Mouse (Mus musculus): ENCODE measurements around the gene Nanog. TPM values are rescaled to one million over a fixed set of nuclear protein-coding genes. Genes with fewer than 3 reads are reported as not detected.

The Nanog gene
- polyA plus RNA-seq, 1 experiment from 2014 or later = 0.20 TPM

Other genes starting within 250 kb of the Nanog start
- 82.8 and 91.4 TPM in 2 replicates for gene Rimklb, start 208.7 kb upstream of the Nanog start, polyA plus RNA-seq (2016; fragmentation: Nextera tagmentation; extraction: Ambion mirVana)
- 1.0 and 2.0 TPM in 2 replicates for gene Mfap5, start 201.6 kb upstream of the Nanog start, polyA plus RNA-seq (2016; fragmentation: Nextera tagmentation; extraction: Ambion mirVana)
- not detected in 2 replicates for gene Aicda, start 153.7 kb upstream of the Nanog start, polyA plus RNA-seq (2016; fragmentation: Nextera tagmentation; extraction: Ambion mirVana)
- gene Apobec1, start 105.0 kb upstream of the Nanog start, polyA plus RNA-seq (2016; fragmentation: Nextera tagmentation; extraction: Ambion mirVana) = 1.7 and 2.8 TPM in 2 replicates
- not detected in 2 replicates for gene Gdf3, start 97.4 kb upstream of the Nanog start, polyA plus RNA-seq (2016; fragmentation: Nextera tagmentation; extraction: Ambion mirVana)
- not detected in 2 replicates for gene Dppa3, start 81.1 kb upstream of the Nanog start, polyA plus RNA-seq (2016; fragmentation: Nextera tagmentation; extraction: Ambion mirVana)
- 22.5 and 24.8 TPM in 2 replicates for gene Slc2a3, start 94.2 kb downstream of the Nanog start, polyA plus RNA-seq (2016; fragmentation: Nextera tagmentation; extraction: Ambion mirVana)
- 5.7 and 5.8 TPM in 2 replicates for gene Foxj2, start 112.4 kb downstream of the Nanog start, polyA plus RNA-seq (2016; fragmentation: Nextera tagmentation; extraction: Ambion mirVana)
- 1.6 and 1.8 TPM in 2 replicates for gene C3ar1, start 148.7 kb downstream of the Nanog start, polyA plus RNA-seq (2016; fragmentation: Nextera tagmentation; extraction: Ambion mirVana)
- 77.3 and 77.9 TPM in 2 replicates for gene Necap1, start 167.0 kb downstream of the Nanog start, polyA plus RNA-seq (2016; fragmentation: Nextera tagmentation; extraction: Ambion mirVana)
- gene Clec4a1, start 214.4 kb downstream of the Nanog start, polyA plus RNA-seq (2016; fragmentation: Nextera tagmentation; extraction: Ambion mirVana) = 1.7 and 1.9 TPM in 2 replicates
- 0.92 and 1.2 TPM in 2 replicates for gene Clec4a3, start 245.0 kb downstream of the Nanog start, polyA plus RNA-seq (2016; fragmentation: Nextera tagmentation; extraction: Ambion mirVana)